Mouse (Mus musculus): Measurements from ENCODE around the gene Atp6v0a2. TPM values are rescaled to one million over a fixed set of nuclear protein-coding genes. Genes with fewer than 3 reads are reported as not detected.
A peak's percentile ranks its signal among the peaks of the same experiment; 100 is the strongest.

Gene Atp6v0a2
- polyA plus RNA-seq, 1 experiment from 2014 or later = 41.8 TPM

DNA sequence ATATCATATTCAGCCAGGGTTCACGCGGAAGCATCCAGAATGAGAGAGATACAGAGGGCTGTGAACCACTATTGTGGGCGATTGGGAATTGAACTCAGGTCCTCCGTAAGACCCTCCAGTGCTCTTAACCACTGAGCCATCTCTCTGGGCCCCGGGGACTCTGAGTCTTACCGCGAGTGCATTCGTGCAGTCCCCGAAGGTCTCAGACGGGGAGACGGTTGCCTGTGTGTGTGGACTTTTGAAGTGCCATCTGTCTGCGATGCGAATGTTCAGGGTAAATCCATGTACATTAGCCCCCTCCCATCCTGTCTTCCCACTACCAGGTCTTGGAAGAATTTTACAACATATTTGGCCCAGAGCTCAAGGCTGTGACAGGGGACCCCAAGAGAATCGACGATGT is 117.8 kb downstream of the Atp6v0a2 start:
- H3K36me3 ChIP-seq (ENCODE audit: control insufficient read depth, insufficient read depth, low read length) = no peaks in the 10 kb centered on the region
- no peak overlapping the region for H3K4me2 ChIP-seq (replicated peaks; ENCODE audit: low read depth, low read length)
- WGBS = 92% methylated on average over 15 of the region's 15 CpGs
- no peak for DNase-seq (ENCODE audit: low spot score)
- H3K9ac ChIP-seq (ENCODE audit: low read depth, low read length) = no peak overlapping the region
- H3K27ac ChIP-seq (ENCODE audit: low read depth, low read length) = no peak overlapping the region
- no peaks in the 10 kb centered on the region for H3K9me3 ChIP-seq (ENCODE audit: control insufficient read depth, low read length)
- H3K4me1 ChIP-seq (replicated peaks; ENCODE audit: control insufficient read depth, insufficient read depth, low read length) = no peaks in the 10 kb centered on the region
- ATAC-seq (ENCODE audit: low FRiP score) = no peak
- no peak overlapping the region for H3K4me3 ChIP-seq (ENCODE audit: low read depth, low read length)
- H3K27me3 ChIP-seq (ENCODE audit: control insufficient read depth, insufficient read depth, low read length) = no peaks in the 10 kb centered on the region

DNA sequence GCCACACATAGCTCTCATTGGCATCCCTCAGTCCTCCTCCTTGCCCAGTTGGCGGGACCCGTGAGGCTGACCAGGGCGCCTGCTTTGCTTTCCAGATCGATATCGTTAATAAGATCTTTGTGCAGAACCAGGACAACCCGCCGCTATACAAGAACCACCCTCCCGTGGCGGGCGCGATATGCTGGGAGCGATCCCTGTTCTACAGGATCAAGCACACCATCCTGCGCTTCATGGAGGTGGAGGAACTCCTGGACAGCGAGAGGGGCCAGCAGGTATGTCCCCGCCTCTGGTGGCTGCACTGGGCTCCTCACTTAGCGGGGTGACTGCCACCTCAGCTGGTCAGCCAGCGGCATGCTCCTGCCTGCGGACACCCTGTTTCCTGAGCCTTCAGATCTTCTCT is 119.9 kb downstream of the Atp6v0a2 start:
- no peak for DNase-seq (ENCODE audit: low spot score)
- Histone ChIP-seq H3K9me3 (ENCODE audit: control insufficient read depth, low read length) (no peaks in the 10 kb centered on the region), H3K9ac (ENCODE audit: low read depth, low read length) (no peak overlapping the region), H3K27me3 (ENCODE audit: control insufficient read depth, insufficient read depth, low read length) (no peaks in the 10 kb centered on the region), H3K36me3 (ENCODE audit: control insufficient read depth, insufficient read depth, low read length) (no peaks in the 10 kb centered on the region), H3K27ac (ENCODE audit: low read depth, low read length) (no peak overlapping the region), H3K4me2 (replicated peaks; ENCODE audit: low read depth, low read length) (no peak overlapping the region), H3K4me1 (replicated peaks; ENCODE audit: control insufficient read depth, insufficient read depth, low read length) (no peaks in the 10 kb centered on the region), H3K4me3 (ENCODE audit: low read depth, low read length) (no peak overlapping the region)
- WGBS = 88% methylated on average over 18 of the region's 18 CpGs
- no peak for ATAC-seq (ENCODE audit: low FRiP score)

DNA sequence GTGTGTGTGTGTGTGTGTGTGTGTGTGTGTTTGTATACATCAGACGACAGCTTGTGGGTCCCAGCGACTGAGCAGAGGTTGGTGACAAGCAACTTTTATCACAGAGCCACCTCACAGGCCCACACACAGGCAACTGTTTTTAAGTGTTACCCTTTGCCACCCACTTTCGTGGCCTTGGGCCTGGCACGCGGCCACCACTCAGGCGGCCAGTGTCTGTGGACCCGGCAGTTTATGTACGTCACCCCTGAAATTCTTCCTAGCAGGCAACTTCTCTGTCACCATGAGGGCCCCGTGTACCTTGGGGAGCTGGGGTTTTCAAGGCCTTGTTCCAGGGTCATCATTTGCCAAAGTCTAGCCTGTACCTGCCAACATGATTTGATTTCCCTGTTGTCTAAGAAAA is 123.3 kb downstream of the Atp6v0a2 start:
- Histone ChIP-seq H3K27ac (ENCODE audit: low read depth, low read length) (no peak overlapping the region), H3K27me3 (ENCODE audit: control insufficient read depth, insufficient read depth, low read length) (no peaks in the 10 kb centered on the region), H3K4me1 (replicated peaks; ENCODE audit: control insufficient read depth, insufficient read depth, low read length) (no peaks in the 10 kb centered on the region), H3K36me3 (ENCODE audit: control insufficient read depth, insufficient read depth, low read length) (no peaks in the 10 kb centered on the region), H3K4me2 (replicated peaks; ENCODE audit: low read depth, low read length) (no peak overlapping the region), H3K9me3 (ENCODE audit: control insufficient read depth, low read length) (no peaks in the 10 kb centered on the region), H3K9ac (ENCODE audit: low read depth, low read length) (no peak overlapping the region), H3K4me3 (ENCODE audit: low read depth, low read length) (no peak overlapping the region)
- 87% methylated on average over 9 of the region's 9 CpGs for WGBS
- DNase-seq (ENCODE audit: low spot score) (no peak), ATAC-seq (ENCODE audit: low FRiP score) (no peak)

DNA sequence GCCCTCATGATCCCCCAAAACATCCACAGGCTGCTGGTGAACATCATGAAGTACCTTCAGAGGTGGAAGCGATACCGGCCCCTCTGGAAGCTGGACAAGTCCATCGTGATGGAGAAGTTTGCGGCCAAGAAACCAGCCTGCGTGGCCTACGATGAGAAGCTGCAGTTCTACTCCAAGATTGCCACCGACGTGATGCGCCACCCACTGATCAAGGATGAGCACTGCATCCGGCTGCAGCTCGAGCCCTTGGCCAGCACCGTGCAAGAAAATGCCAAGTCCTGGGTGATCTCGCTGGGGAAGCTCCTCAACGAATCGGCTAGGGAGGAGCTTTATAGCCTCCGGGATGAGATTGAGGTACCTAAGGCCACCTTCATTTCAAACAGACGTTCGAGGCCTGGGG is 132.6 kb downstream of the Atp6v0a2 start:
- Histone ChIP-seq H3K27ac (ENCODE audit: low read depth, low read length) (no peak overlapping the region), H3K36me3 (ENCODE audit: control insufficient read depth, insufficient read depth, low read length) (no peaks in the 10 kb centered on the region), H3K4me3 (ENCODE audit: low read depth, low read length) (no peak overlapping the region), H3K9me3 (ENCODE audit: control insufficient read depth, low read length) (no peaks in the 10 kb centered on the region), H3K9ac (ENCODE audit: low read depth, low read length) (no peak overlapping the region), H3K4me1 (replicated peaks; ENCODE audit: control insufficient read depth, insufficient read depth, low read length) (no peaks in the 10 kb centered on the region), H3K4me2 (replicated peaks; ENCODE audit: low read depth, low read length) (no peak overlapping the region), H3K27me3 (ENCODE audit: control insufficient read depth, insufficient read depth, low read length) (no peaks in the 10 kb centered on the region)
- WGBS = 67% methylated on average over 18 of the region's 18 CpGs
- ATAC-seq (ENCODE audit: low FRiP score) (no peak), DNase-seq (ENCODE audit: low spot score) (peak; percentile 7)

DNA sequence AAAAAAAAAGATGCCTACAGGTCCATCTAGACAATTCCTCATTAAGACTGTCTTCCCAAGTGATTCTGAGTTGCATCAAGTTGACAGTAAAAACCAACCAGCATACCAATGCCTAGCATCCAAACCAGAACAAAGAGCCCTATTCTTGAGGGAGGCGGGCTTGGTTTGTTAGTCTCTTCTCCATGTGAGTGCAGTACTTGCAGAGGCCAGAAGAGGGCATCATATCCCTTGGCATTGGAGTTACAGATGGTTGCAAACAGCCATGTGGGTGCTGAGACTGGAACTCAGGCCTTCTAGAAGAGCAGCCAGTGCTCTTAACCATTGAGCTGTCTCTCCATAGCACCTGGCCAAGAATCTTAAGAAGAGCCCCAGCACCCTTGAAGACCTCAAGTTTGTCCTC is 133.4 kb downstream of the Atp6v0a2 start:
- no peak overlapping the region for H3K9ac ChIP-seq (ENCODE audit: low read depth, low read length)
- WGBS = 96% methylated on average over 1 of the region's 1 CpGs
- ATAC-seq (ENCODE audit: low FRiP score) (no peak), DNase-seq (ENCODE audit: low spot score) (no peak)
- H3K27ac ChIP-seq (ENCODE audit: low read depth, low read length) = no peak overlapping the region
- no peaks in the 10 kb centered on the region for H3K27me3 ChIP-seq (ENCODE audit: control insufficient read depth, insufficient read depth, low read length)
- no peaks in the 10 kb centered on the region for H3K36me3 ChIP-seq (ENCODE audit: control insufficient read depth, insufficient read depth, low read length)
- no peak overlapping the region for H3K4me3 ChIP-seq (ENCODE audit: low read depth, low read length)
- H3K4me1 ChIP-seq (replicated peaks; ENCODE audit: control insufficient read depth, insufficient read depth, low read length) = no peaks in the 10 kb centered on the region
- no peaks in the 10 kb centered on the region for H3K9me3 ChIP-seq (ENCODE audit: control insufficient read depth, low read length)
- no peak overlapping the region for H3K4me2 ChIP-seq (replicated peaks; ENCODE audit: low read depth, low read length)

Other genes with a start within 250 kb of the Atp6v0a2 start
- gene Sbno1, start 202.6 kb upstream of the Atp6v0a2 start, polyA plus RNA-seq (2014; fragmentation: Nextera tagmentation; extraction: Ambion mirVana) = 92.9 and 116 TPM in 2 replicates
- 52.2 and 83.1 TPM in 2 replicates for gene Kmt5a, start 188.6 kb upstream of the Atp6v0a2 start, polyA plus RNA-seq (2014; fragmentation: Nextera tagmentation; extraction: Ambion mirVana)
- 19.2 and 20.8 TPM in 2 replicates for gene Rilpl2, start 150.2 kb upstream of the Atp6v0a2 start, polyA plus RNA-seq (2014; fragmentation: Nextera tagmentation; extraction: Ambion mirVana)
- gene Snrnp35, start 145.4 kb upstream of the Atp6v0a2 start, polyA plus RNA-seq (2014; fragmentation: Nextera tagmentation; extraction: Ambion mirVana) = 15.2 and 15.7 TPM in 2 replicates
- gene Rilpl1, start 97.2 kb upstream of the Atp6v0a2 start, polyA plus RNA-seq (2014; fragmentation: Nextera tagmentation; extraction: Ambion mirVana) = 16.4 and 20.7 TPM in 2 replicates
- gene Tmed2, start 87.9 kb upstream of the Atp6v0a2 start, polyA plus RNA-seq (2014; fragmentation: Nextera tagmentation; extraction: Ambion mirVana) = 474 and 506 TPM in 2 replicates
- 15.6 and 17.6 TPM in 2 replicates for gene Ddx55, start 75.7 kb upstream of the Atp6v0a2 start, polyA plus RNA-seq (2014; fragmentation: Nextera tagmentation; extraction: Ambion mirVana)
- gene Eif2b1, start 49.4 kb upstream of the Atp6v0a2 start, polyA plus RNA-seq (2014; fragmentation: Nextera tagmentation; extraction: Ambion mirVana) = 82.2 and 83.5 TPM in 2 replicates
- gene Gtf2h3, start 49.4 kb upstream of the Atp6v0a2 start, polyA plus RNA-seq (2014; fragmentation: Nextera tagmentation; extraction: Ambion mirVana) = 74.7 and 74.9 TPM in 2 replicates
- gene Dnah10, start 96.5 kb downstream of the Atp6v0a2 start, polyA plus RNA-seq (2014; fragmentation: Nextera tagmentation; extraction: Ambion mirVana) = 0.36 and 0.52 TPM in 2 replicates
- 14.7 and 21.1 TPM in 2 replicates for gene Ccdc92, start 233.8 kb downstream of the Atp6v0a2 start, polyA plus RNA-seq (2014; fragmentation: Nextera tagmentation; extraction: Ambion mirVana)
- gene Zfp664, start 234.1 kb downstream of the Atp6v0a2 start, polyA plus RNA-seq (2014; fragmentation: Nextera tagmentation; extraction: Ambion mirVana) = 150 and 168 TPM in 2 replicates